Mouse (Mus musculus) thymus, adult 2 months (tissue): ENCODE results near the gene A4gnt. TPM values are rescaled to one million over a fixed set of nuclear protein-coding genes. Genes with fewer than 3 reads are reported as not detected.

ENCODE experiments used
- DNase-seq: peaks from one replicate; pipeline ENCODE4 v3.0.0; 2021
- H3K27ac ChIP-seq: fragments of 200-500 bp; 2 replicates; pipeline ENCODE4 v1.5.1; 2012; ENCODE audit warnings: low read length, control low read depth; ENCODE audit not compliant: control insufficient read depth, insufficient read depth
- H3K27me3 ChIP-seq: fragments of 200-500 bp; 2 replicates; pipeline ENCODE4 v1.6.1; 2012; ENCODE audit warnings: mild to moderate bottlenecking, low read length, moderate library complexity, mixed read lengths; ENCODE audit not compliant: control insufficient read depth, insufficient read depth
- H3K36me3 ChIP-seq: fragments of 200-500 bp; 2 replicates; pipeline ENCODE4 v1.6.1; 2012; ENCODE audit warnings: mild to moderate bottlenecking, low read length, moderate library complexity; ENCODE audit not compliant: control insufficient read depth, insufficient read depth
- H3K4me1 ChIP-seq: fragments of 200-500 bp; replicated peaks from 2 replicates; pipeline ENCODE4 v1.6.1; 2012; ENCODE audit warnings: low read length; ENCODE audit not compliant: control insufficient read depth, insufficient read depth
- H3K4me3 ChIP-seq: fragments of 200-500 bp; 2 replicates; pipeline ENCODE4 v1.5.1; 2012; ENCODE audit warnings: mild to moderate bottlenecking, low read length, control low read depth, moderate library complexity; ENCODE audit not compliant: control insufficient read depth, insufficient read depth
- CTCF ChIP-seq: fragments of 200-500 bp; IDR thresholded peaks from 2 replicates; pipeline ENCODE4 v1.5.1; 2012; ENCODE audit warnings: mild to moderate bottlenecking, control low read depth, low read length, moderate library complexity, borderline replicate concordance; ENCODE audit not compliant: control insufficient read depth, poor library complexity, insufficient read depth; ENCODE audit errors: extremely low read depth
- POLR2A ChIP-seq: fragments of 200-500 bp; IDR thresholded peaks from 2 replicates; pipeline ENCODE4 v1.6.1; 2012; ENCODE audit warnings: mild to moderate bottlenecking, low read length, control low read depth, moderate library complexity; ENCODE audit not compliant: control insufficient read depth, poor library complexity, insufficient read depth; ENCODE audit errors: extremely low read depth
- WGBS: fragments of 180-500 bp; shearing (Covaris S2); methylation state at CpG from one replicate; pipeline ENCODE4 v1.1.7; 2018; 5-methylcytosine and 5-hydroxymethylcytosine counted together
- polyA plus RNA-seq: library from polyadenylated mRNA; depleted of rRNA; stranded (reverse); fragments of >200 nt; gene quantifications from 2 replicates; pipeline ENCODE4 v1.2.3, GENCODE M21; 2012; rRNA removed

A4gnt gene
- polyA plus RNA-seq, 1 experiment, result 0.11 TPM

DNA sequence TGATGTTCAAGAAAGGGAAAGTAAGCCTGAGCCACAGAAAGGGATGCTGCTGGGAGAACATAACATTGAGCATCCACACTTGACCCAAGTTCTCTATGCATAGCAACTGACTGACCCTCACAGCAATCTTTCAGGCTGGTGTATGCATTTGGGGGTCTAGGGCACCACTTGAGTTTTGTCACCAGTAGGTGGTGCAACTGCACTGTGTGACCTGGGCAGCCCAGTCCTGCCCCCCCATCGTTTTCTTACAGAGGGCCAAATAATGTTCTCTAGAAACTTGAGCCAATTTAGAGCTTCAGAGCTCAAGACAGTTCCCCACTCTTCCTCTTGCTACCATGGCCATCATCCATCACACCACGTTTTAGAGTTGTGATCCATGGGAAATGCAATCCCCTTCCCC, 59.3 kb downstream of the A4gnt start:
- Histone ChIP-seq H3K4me1 (no peaks in the 10 kb centered on the region), H3K27me3 (no peaks in the 10 kb centered on the region), H3K36me3 (no peaks in the 10 kb centered on the region), H3K27ac (no peak overlapping the region), H3K4me3 (no peak overlapping the region)
- TF ChIP-seq POLR2A, result no peak
- no peak for TF ChIP-seq CTCF
- WGBS, result 37% methylated on average over 2 of the region's 2 CpGs
- no peak for DNase-seq

Other genes with a start within 250 kb of the A4gnt start
- gene Mras, start 175.1 kb upstream of the A4gnt start, polyA plus RNA-seq, result 7.4 and 14.9 TPM in 2 replicates
- 0.43 TPM in 1 of 2 replicates, not detected in the other for gene Nme9, start 161.0 kb upstream of the A4gnt start, polyA plus RNA-seq
- 15.0 and 15.6 TPM in 2 replicates for gene Armc8, start 43.6 kb upstream of the A4gnt start, polyA plus RNA-seq
- 18.6 and 20.4 TPM in 2 replicates for gene Dbr1, start 36.7 kb upstream of the A4gnt start, polyA plus RNA-seq
- gene Dzip1l, start 17.0 kb downstream of the A4gnt start, polyA plus RNA-seq, result 1.3 and 1.4 TPM in 2 replicates
- 0.22 and 0.55 TPM in 2 replicates for gene Cldn18, start 104.8 kb downstream of the A4gnt start, polyA plus RNA-seq